Mouse (Mus musculus): ENCODE measurements at regions not wholly inside any gene's neighbourhood (a gene's known extent, or its start where the extent isn't known, plus 50 kb on each side); places are given as distances from the start of the nearest gene placed in this dataset.
A peak's percentile ranks its signal among the peaks of the same experiment; 100 is the strongest.

GRCm38 (mm10) chr1:184453673-184454072, 278.7 kb downstream of the Hlx start:
- 77% methylated on average over 5 of the region's 5 CpGs for WGBS

GRCm38 (mm10) chr1:184453061-184453460, 279.4 kb downstream of the Hlx start:
- H3K9ac ChIP-seq (ENCODE audit: low read depth, low read length), result no peak overlapping the region
- DNase-seq (ENCODE audit: low spot score), result no peak
- H3K4me3 ChIP-seq (ENCODE audit: low read depth, low read length), result no peak overlapping the region
- H3K27me3 ChIP-seq (replicated peaks; ENCODE audit: control insufficient read depth, insufficient read depth, low read length), result no peaks in the 10 kb centered on the region
- no peaks in the 10 kb centered on the region for H3K4me1 ChIP-seq (replicated peaks; ENCODE audit: control insufficient read depth, insufficient read depth, low read length)
- 90% methylated on average over 9 of the region's 9 CpGs for WGBS
- no peak for ATAC-seq (replicated peaks; ENCODE audit: low FRiP score)
- H3K36me3 ChIP-seq (ENCODE audit: control insufficient read depth, insufficient read depth, low read length), result no peaks in the 10 kb centered on the region
- H3K9me3 ChIP-seq (ENCODE audit: control insufficient read depth, low read length), result no peaks in the 10 kb centered on the region
- no peak overlapping the region for H3K27ac ChIP-seq (ENCODE audit: low read depth, low read length)
- H3K4me2 ChIP-seq, result no peak overlapping the region

More at GRCm38 (mm10) chr1:184453673-184454072, 278.7 kb downstream of the Hlx start:
- Histone ChIP-seq H3K4me3 (ENCODE audit: low read depth, low read length) (no peak overlapping the region), H3K9ac (ENCODE audit: low read depth, low read length) (no peak overlapping the region), H3K4me1 (replicated peaks; ENCODE audit: control insufficient read depth, insufficient read depth, low read length) (no peaks in the 10 kb centered on the region), H3K36me3 (ENCODE audit: control insufficient read depth, insufficient read depth, low read length) (no peaks in the 10 kb centered on the region), H3K27me3 (replicated peaks; ENCODE audit: control insufficient read depth, insufficient read depth, low read length) (no peaks in the 10 kb centered on the region), H3K27ac (ENCODE audit: low read depth, low read length) (no peak overlapping the region), H3K9me3 (ENCODE audit: control insufficient read depth, low read length) (no peaks in the 10 kb centered on the region), H3K4me2 (no peak overlapping the region)
- DNase-seq (ENCODE audit: low spot score) (no peak), ATAC-seq (replicated peaks; ENCODE audit: low FRiP score) (no peak)

- H3K4me3 ChIP-seq (ENCODE audit: low read depth, low read length), result no peak overlapping the region
- H3K27ac ChIP-seq (ENCODE audit: low read depth, low read length), result no peak overlapping the region
- ATAC-seq (replicated peaks; ENCODE audit: low FRiP score) (no peak), DNase-seq (ENCODE audit: low spot score) (no peak)
- no peaks in the 10 kb centered on the region for H3K4me1 ChIP-seq (replicated peaks; ENCODE audit: control insufficient read depth, insufficient read depth, low read length)
- no peaks in the 10 kb centered on the region for H3K36me3 ChIP-seq (ENCODE audit: control insufficient read depth, insufficient read depth, low read length)
- no peaks in the 10 kb centered on the region for H3K9me3 ChIP-seq (ENCODE audit: control insufficient read depth, low read length)
- H3K27me3 ChIP-seq (replicated peaks; ENCODE audit: control insufficient read depth, insufficient read depth, low read length), result no peaks in the 10 kb centered on the region
- H3K9ac ChIP-seq (ENCODE audit: low read depth, low read length), result no peak overlapping the region
- H3K4me2 ChIP-seq, result no peak overlapping the region
- 79% methylated on average over 2 of the region's 2 CpGs for WGBS
Observed at GRCm38 (mm10) chr1:184451686-184452085, 280.7 kb downstream of the Hlx start.

GRCm38 (mm10) chr1:184449007-184449406, 283.4 kb downstream of the Hlx start:
- WGBS, result 78% methylated on average over 9 of the region's 9 CpGs
- Histone ChIP-seq H3K4me1 (replicated peaks; ENCODE audit: control insufficient read depth, insufficient read depth, low read length) (no peaks in the 10 kb centered on the region), H3K9ac (ENCODE audit: low read depth, low read length) (no peak overlapping the region), H3K9me3 (ENCODE audit: control insufficient read depth, low read length) (no peaks in the 10 kb centered on the region), H3K27ac (ENCODE audit: low read depth, low read length) (no peak overlapping the region), H3K4me3 (ENCODE audit: low read depth, low read length) (no peak overlapping the region), H3K4me2 (no peak overlapping the region), H3K36me3 (ENCODE audit: control insufficient read depth, insufficient read depth, low read length) (no peaks in the 10 kb centered on the region), H3K27me3 (replicated peaks; ENCODE audit: control insufficient read depth, insufficient read depth, low read length) (no peaks in the 10 kb centered on the region)
- ATAC-seq (replicated peaks; ENCODE audit: low FRiP score), result no peak
- DNase-seq (ENCODE audit: low spot score), result no peak

- H3K4me3 ChIP-seq (ENCODE audit: low read depth, low read length), result no peak overlapping the region
- peak; percentile 64 for DNase-seq (ENCODE audit: low spot score)
- H3K27ac ChIP-seq (ENCODE audit: low read depth, low read length), result no peak overlapping the region
- no peak overlapping the region for H3K9ac ChIP-seq (ENCODE audit: low read depth, low read length)
- no peak for ATAC-seq (replicated peaks; ENCODE audit: low FRiP score)
- no peaks in the 10 kb centered on the region for H3K27me3 ChIP-seq (replicated peaks; ENCODE audit: control insufficient read depth, insufficient read depth, low read length)
- no peaks in the 10 kb centered on the region for H3K4me1 ChIP-seq (replicated peaks; ENCODE audit: control insufficient read depth, insufficient read depth, low read length)
- 53% methylated on average over 7 of the region's 7 CpGs for WGBS
- no peaks in the 10 kb centered on the region for H3K36me3 ChIP-seq (ENCODE audit: control insufficient read depth, insufficient read depth, low read length)
- no peak overlapping the region for H3K4me2 ChIP-seq
- H3K9me3 ChIP-seq (ENCODE audit: control insufficient read depth, low read length), result no peaks in the 10 kb centered on the region
Observed at GRCm38 (mm10) chr1:184447911-184448310, 284.5 kb downstream of the Hlx start.

GRCm38 (mm10) chr1:184447161-184447667, 285.2 kb downstream of the Hlx start:
- DNase-seq (ENCODE audit: low spot score), result no peak
- no peaks in the 10 kb centered on the region for H3K36me3 ChIP-seq (ENCODE audit: control insufficient read depth, insufficient read depth, low read length)
- H3K27ac ChIP-seq (ENCODE audit: low read depth, low read length), result no peak overlapping the region
- H3K4me1 ChIP-seq (replicated peaks; ENCODE audit: control insufficient read depth, insufficient read depth, low read length), result no peaks in the 10 kb centered on the region
- no peak overlapping the region for H3K4me2 ChIP-seq
- H3K9ac ChIP-seq (ENCODE audit: low read depth, low read length), result no peak overlapping the region
- no peak overlapping the region for H3K4me3 ChIP-seq (ENCODE audit: low read depth, low read length)
- 62% methylated on average over 5 of the region's 5 CpGs for WGBS
- ATAC-seq (replicated peaks; ENCODE audit: low FRiP score), result no peak
- no peaks in the 10 kb centered on the region for H3K9me3 ChIP-seq (ENCODE audit: control insufficient read depth, low read length)
- no peaks in the 10 kb centered on the region for H3K27me3 ChIP-seq (replicated peaks; ENCODE audit: control insufficient read depth, insufficient read depth, low read length)

GRCm38 (mm10) chr1:184444189-184444588, 288.2 kb downstream of the Hlx start:
- H3K4me2 ChIP-seq, result no peak overlapping the region
- H3K9me3 ChIP-seq (ENCODE audit: control insufficient read depth, low read length), result no peaks in the 10 kb centered on the region
- no peak overlapping the region for H3K27ac ChIP-seq (ENCODE audit: low read depth, low read length)
- no peaks in the 10 kb centered on the region for H3K36me3 ChIP-seq (ENCODE audit: control insufficient read depth, insufficient read depth, low read length)
- H3K27me3 ChIP-seq (replicated peaks; ENCODE audit: control insufficient read depth, insufficient read depth, low read length), result no peaks in the 10 kb centered on the region
- 77% methylated on average over 10 of the region's 10 CpGs for WGBS
- H3K4me1 ChIP-seq (replicated peaks; ENCODE audit: control insufficient read depth, insufficient read depth, low read length), result no peaks in the 10 kb centered on the region
- no peak overlapping the region for H3K4me3 ChIP-seq (ENCODE audit: low read depth, low read length)
- ATAC-seq (replicated peaks; ENCODE audit: low FRiP score) (no peak), DNase-seq (ENCODE audit: low spot score) (no peak)
- H3K9ac ChIP-seq (ENCODE audit: low read depth, low read length), result no peak overlapping the region

GRCm38 (mm10) chr1:184442701-184443100, 289.7 kb downstream of the Hlx start:
- Histone ChIP-seq H3K4me2 (no peak overlapping the region), H3K27ac (ENCODE audit: low read depth, low read length) (no peak overlapping the region), H3K36me3 (ENCODE audit: control insufficient read depth, insufficient read depth, low read length) (no peaks in the 10 kb centered on the region), H3K9ac (ENCODE audit: low read depth, low read length) (no peak overlapping the region), H3K27me3 (replicated peaks; ENCODE audit: control insufficient read depth, insufficient read depth, low read length) (no peaks in the 10 kb centered on the region), H3K4me1 (replicated peaks; ENCODE audit: control insufficient read depth, insufficient read depth, low read length) (no peaks in the 10 kb centered on the region), H3K9me3 (ENCODE audit: control insufficient read depth, low read length) (no peaks in the 10 kb centered on the region), H3K4me3 (ENCODE audit: low read depth, low read length) (no peak overlapping the region)
- WGBS, result 67% methylated on average over 3 of the region's 3 CpGs
- no peak for DNase-seq (ENCODE audit: low spot score)
- ATAC-seq (replicated peaks; ENCODE audit: low FRiP score), result no peak

- H3K4me2 ChIP-seq, result peak overlapping the region; percentile 42
- H3K9me3 ChIP-seq (ENCODE audit: control insufficient read depth, low read length), result no peaks in the 10 kb centered on the region
- H3K4me3 ChIP-seq (ENCODE audit: low read depth, low read length), result no peak overlapping the region
- H3K9ac ChIP-seq (ENCODE audit: low read depth, low read length), result no peak overlapping the region
- WGBS, result 51% methylated on average over 18 of the region's 18 CpGs
- no peaks in the 10 kb centered on the region for H3K36me3 ChIP-seq (ENCODE audit: control insufficient read depth, insufficient read depth, low read length)
- H3K27ac ChIP-seq (ENCODE audit: low read depth, low read length), result 0 out of 2 replicates have a peak overlapping the region, but pooled peaks have one; percentile 13
- H3K4me1 ChIP-seq (replicated peaks; ENCODE audit: control insufficient read depth, insufficient read depth, low read length), result no peaks in the 10 kb centered on the region
- DNase-seq (ENCODE audit: low spot score) (no peak), ATAC-seq (replicated peaks; ENCODE audit: low FRiP score) (no peak; the same call in 1 of the 2 replicates)
- no peaks in the 10 kb centered on the region for H3K27me3 ChIP-seq (replicated peaks; ENCODE audit: control insufficient read depth, insufficient read depth, low read length)
Observed at GRCm38 (mm10) chr1:184441005-184441557, 291.3 kb downstream of the Hlx start.

Data from liver, embryonic 11.5 days (tissue).